Mouse (Mus musculus) midbrain, postnatal 0 days (tissue): ENCODE measurements around the gene Pls3. TPM values are rescaled to one million over a fixed set of nuclear protein-coding genes. Genes with fewer than 3 reads are reported as not detected.

Experiments
- ATAC-seq: fragments of 200-750 bp; cut with Nextera tagmentation; 2 replicates; pipeline ENCODE4 v1.8.0; 2017; ENCODE audit warnings: moderate number of reproducible peaks, mild to moderate bottlenecking, moderate TSS enrichment, moderate library complexity; ENCODE audit not compliant: low FRiP score
- DNase-seq: peaks from one replicate; pipeline ENCODE4 v3.0.0-alpha.2; 2015; ENCODE audit warnings: low spot score
- H3K27ac ChIP-seq: fragments of 300-500 bp; sonication (generic); 2 replicates; pipeline ENCODE4 v1.5.1; 2014; ENCODE audit warnings: low read depth, mild to moderate bottlenecking, low read length, mixed read lengths
- H3K27me3 ChIP-seq: fragments of 300-500 bp; sonication (generic); 2 replicates; pipeline ENCODE4 v1.6.1; 2014; ENCODE audit warnings: low read length, control low read depth, mixed read lengths; ENCODE audit not compliant: insufficient read depth
- H3K36me3 ChIP-seq: fragments of 300-500 bp; sonication (generic); 2 replicates; pipeline ENCODE4 v1.6.1; 2014; ENCODE audit warnings: low read length, control low read depth, mixed read lengths; ENCODE audit not compliant: insufficient read depth
- H3K4me1 ChIP-seq: fragments of 300-500 bp; sonication (generic); 2 replicates; pipeline ENCODE4 v1.6.1; 2014; ENCODE audit warnings: mild to moderate bottlenecking, control low read depth, antibody characterized with exemption, low read length, mixed read lengths; ENCODE audit not compliant: insufficient read depth
- H3K4me2 ChIP-seq: fragments of 300-500 bp; sonication (generic); 2 replicates; pipeline ENCODE4 v1.6.1; 2014; ENCODE audit warnings: low read depth, mild to moderate bottlenecking, low read length, mixed read lengths; ENCODE audit not compliant: poor library complexity, severe bottlenecking
- H3K4me3 ChIP-seq: fragments of 300-500 bp; sonication (generic); 2 replicates; pipeline ENCODE4 v1.5.1; 2014; ENCODE audit warnings: low read depth, mild to moderate bottlenecking, low read length, moderate library complexity
- H3K9ac ChIP-seq: fragments of 300-500 bp; sonication (generic); replicated peaks from 2 replicates; pipeline ENCODE4 v1.6.1; 2014; ENCODE audit warnings: mild to moderate bottlenecking, low read length, moderate library complexity, mixed read lengths; ENCODE audit not compliant: poor library complexity, severe bottlenecking
- H3K9me3 ChIP-seq: fragments of 300-500 bp; sonication (generic); 2 replicates; pipeline ENCODE4 v1.6.1; 2016; ENCODE audit warnings: low read length, control low read depth
- CTCF ChIP-seq: IDR thresholded peaks from 2 replicates; pipeline ENCODE4 v1.5.1; 2016; ENCODE audit warnings: antibody characterized with exemption, mild to moderate bottlenecking
- WGBS: fragments of 180-500 bp; shearing (Covaris S2); extraction: QIAGEN DNeasy Blood & Tissue Kit; methylation state at CpG from one replicate; pipeline ENCODE4 v1.1.7; 2014; 5-methylcytosine and 5-hydroxymethylcytosine counted together
- polyA plus RNA-seq: library from polyadenylated mRNA; unstranded; fragments of >200 nt; fragmentation: Nextera tagmentation; extraction: Ambion mirVana; gene quantifications from 2 replicates; pipeline ENCODE4 v1.2.1, GENCODE M21; 2015
- total RNA-seq: library from RNA; depleted of rRNA; stranded (reverse); fragments of >200 nt; gene quantifications from 2 replicates; pipeline ENCODE4 v1.2.3, GENCODE M21; 2014; rRNA removed

The Pls3 gene
- total RNA-seq (12.8 and 25.2 TPM in 2 replicates), polyA plus RNA-seq (29.3 and 31.1 TPM in 2 replicates)

DNA sequence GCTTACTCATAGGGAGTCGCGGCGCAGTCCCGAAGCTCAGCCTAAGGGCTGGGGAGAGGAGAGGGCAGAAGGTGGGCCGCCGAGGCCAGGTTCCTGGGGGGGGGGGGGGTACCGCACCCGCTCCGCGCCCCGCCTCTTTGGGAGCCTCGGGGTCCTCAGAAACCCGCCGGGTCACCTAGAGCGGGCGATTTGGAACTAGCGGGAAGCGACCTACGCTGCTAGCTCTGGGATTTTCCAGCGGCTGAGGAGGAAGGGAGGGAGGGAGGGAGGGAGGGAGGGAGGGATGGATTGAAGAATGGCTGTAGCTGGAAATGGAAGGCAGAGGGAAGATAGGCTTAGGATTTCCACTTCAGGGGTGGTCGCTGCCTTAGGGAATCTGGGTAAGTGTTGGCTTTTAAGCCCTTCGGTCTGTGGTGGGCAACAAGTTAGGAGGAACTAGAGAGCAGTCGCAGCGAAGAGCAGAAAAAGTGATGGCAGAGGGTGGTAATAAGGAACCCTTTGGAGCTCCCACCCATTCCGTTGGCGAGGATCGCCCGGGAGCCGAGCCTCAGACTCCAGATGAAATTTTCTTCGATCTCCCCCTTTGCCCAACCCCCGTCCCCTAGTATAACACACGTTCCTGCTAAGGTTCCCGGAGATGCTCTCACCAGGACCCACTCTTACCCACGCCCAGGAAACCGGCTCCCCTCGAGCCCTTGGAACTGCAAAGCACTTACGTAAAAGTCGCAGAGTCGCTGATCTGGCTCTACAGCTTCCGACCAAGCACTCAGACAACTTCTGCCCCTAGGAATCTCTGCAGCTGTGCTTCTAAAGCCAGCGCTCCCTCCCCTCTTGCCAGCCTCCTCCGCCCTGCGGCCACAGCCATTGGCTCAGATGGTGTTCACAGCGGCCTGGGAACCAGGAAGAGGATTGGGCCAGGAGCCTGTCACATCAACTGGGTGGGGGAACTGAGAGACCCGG lies at the start of gene Pls3:
Pls3 (minus strand) TSS at position 851 of the 960 bp plus-strand sequence.
- no peaks in the 10 kb centered on the region for H3K9me3 ChIP-seq
- no peaks in the 10 kb centered on the region for H3K27me3 ChIP-seq
- H3K36me3 ChIP-seq = no peaks in the 10 kb centered on the region
- H3K9ac ChIP-seq = peak within 1 kb of the TSS; percentile 39
- H3K4me2 ChIP-seq = peak within 1 kb of the TSS; percentile 59
- peak within 1 kb of the TSS; percentile 43; the same call in 1 of the 2 replicates for H3K27ac ChIP-seq
- DNase-seq (peak; percentile 92), ATAC-seq (peak; percentile 98)
- 13% methylated on average over 42 of the region's 45 CpGs for WGBS
- H3K4me3 ChIP-seq = peak within 1 kb of the TSS; percentile 46
- H3K4me1 ChIP-seq = no peaks in the 10 kb centered on the region
- TF ChIP-seq CTCF = no peak

DNA sequence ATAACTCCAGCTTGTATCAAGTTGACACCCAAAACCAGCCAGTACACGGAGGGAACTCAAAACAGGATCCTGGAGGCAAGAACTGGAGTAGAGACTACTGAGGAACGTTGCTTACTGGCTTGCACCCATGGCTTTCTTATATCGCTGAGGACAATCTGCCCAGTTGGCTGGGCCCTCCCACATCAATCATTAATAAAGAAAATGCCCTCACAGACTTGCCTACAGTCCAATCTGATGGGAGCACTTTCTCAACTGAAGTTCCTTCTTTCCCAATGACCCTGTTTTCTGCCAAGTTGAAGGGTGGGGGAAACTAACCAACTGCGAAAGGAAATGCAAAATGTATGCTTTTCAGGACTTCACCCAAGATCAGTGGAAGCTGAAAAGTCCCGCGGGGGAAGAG lies 20.7 kb upstream of the Pls3 start:
- no peaks in the 10 kb centered on the region for H3K36me3 ChIP-seq
- ATAC-seq = no peak
- H3K27ac ChIP-seq = no peak overlapping the region
- WGBS = 73% methylated on average over 6 of the region's 6 CpGs
- no peaks in the 10 kb centered on the region for H3K4me1 ChIP-seq
- H3K4me3 ChIP-seq = no peak overlapping the region
- no peak overlapping the region for H3K9ac ChIP-seq
- H3K27me3 ChIP-seq = no peaks in the 10 kb centered on the region
- no peak for TF ChIP-seq CTCF
- H3K4me2 ChIP-seq = no peak overlapping the region
- no peak for DNase-seq
- H3K9me3 ChIP-seq = no peaks in the 10 kb centered on the region

DNA sequence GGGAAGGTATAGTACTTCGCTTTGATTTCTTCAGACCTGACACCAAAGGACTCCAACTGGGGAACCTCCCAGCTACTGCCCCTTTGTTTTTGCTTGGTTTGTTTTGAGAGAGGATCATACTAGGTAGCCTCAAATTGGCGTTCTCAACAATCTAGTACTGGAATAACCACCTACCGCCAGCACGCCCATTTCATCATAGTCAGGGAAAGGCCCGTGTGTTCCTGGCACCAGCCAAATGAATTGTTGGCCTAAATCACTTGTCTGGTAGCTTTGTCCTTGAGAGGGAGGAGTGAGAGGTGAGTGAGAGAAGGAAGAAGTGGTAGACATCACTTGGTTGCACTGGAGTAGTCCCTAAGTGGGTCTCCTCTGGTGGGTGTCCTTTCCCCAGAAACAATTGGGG lies 584 bp upstream of the Pls3 start:
- ATAC-seq (no peak), DNase-seq (no peak)
- 20% methylated on average over 5 of the region's 5 CpGs for WGBS

DNA sequence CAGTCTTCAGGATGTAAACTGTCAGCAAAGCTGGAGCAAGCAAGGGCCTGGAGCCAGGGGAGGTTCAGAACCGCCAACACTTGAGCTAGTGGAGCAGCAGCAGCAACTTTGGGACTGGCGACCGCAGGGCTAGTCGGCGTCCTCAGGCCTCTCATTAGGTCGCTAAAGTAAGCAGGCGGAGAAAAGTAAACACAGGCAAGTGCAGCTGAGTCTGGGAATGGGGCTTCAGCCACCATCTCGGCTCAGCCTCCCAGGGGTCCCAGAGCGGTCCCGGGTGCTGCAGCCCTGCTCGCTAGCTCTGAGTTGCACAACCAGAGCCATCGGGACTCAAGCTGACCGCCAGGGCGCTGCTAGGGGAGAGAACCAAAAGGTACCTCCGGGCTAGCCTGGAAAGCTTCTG lies 1.2 kb downstream of the Pls3 start:
- TF ChIP-seq CTCF = no peak
- ATAC-seq = 0 out of 2 replicates have a peak, but pooled peaks have one; percentile 4
- no peaks in the 10 kb centered on the region for H3K27me3 ChIP-seq
- H3K4me1 ChIP-seq = no peaks in the 10 kb centered on the region
- DNase-seq = peak; percentile 8
- H3K4me2 ChIP-seq = peak overlapping the region; percentile 59
- peak overlapping the region; percentile 39; the same call in 1 of the 2 replicates for H3K9ac ChIP-seq
- no peaks in the 10 kb centered on the region for H3K36me3 ChIP-seq
- no peaks in the 10 kb centered on the region for H3K9me3 ChIP-seq
- no peak overlapping the region for H3K27ac ChIP-seq
- WGBS = 19% methylated on average over 15 of the region's 15 CpGs
- peak overlapping the region; percentile 46 for H3K4me3 ChIP-seq

More for the DNA sequence above, 584 bp upstream of the Pls3 start:
- no peak for TF ChIP-seq CTCF
- H3K27ac ChIP-seq = no peak overlapping the region
- no peaks in the 10 kb centered on the region for H3K36me3 ChIP-seq
- H3K4me3 ChIP-seq = peak overlapping the region; percentile 46
- no peaks in the 10 kb centered on the region for H3K9me3 ChIP-seq
- H3K9ac ChIP-seq = no peak overlapping the region
- H3K27me3 ChIP-seq = no peaks in the 10 kb centered on the region
- peak overlapping the region; percentile 59 for H3K4me2 ChIP-seq
- no peaks in the 10 kb centered on the region for H3K4me1 ChIP-seq

DNA sequence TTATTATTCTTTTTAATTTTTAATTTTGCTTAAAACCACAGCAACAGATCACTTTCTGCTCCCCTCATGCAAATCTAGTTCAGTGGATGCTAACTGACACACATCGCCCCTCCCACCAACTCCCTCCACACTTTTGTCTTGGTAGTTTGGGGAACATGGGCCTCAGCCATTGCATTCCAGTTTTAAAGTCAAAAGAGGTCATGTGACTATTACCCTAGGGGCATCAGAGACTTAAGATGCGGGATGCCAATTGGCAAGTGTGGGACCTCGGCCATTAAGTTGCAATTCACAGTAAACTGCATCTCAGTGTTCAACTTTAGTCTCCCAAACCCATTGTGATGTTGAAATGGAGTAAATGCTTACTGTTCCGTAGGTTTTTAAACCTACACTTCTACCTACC lies 1.7 kb downstream of the Pls3 start:
- H3K4me1 ChIP-seq = no peaks in the 10 kb centered on the region
- H3K9me3 ChIP-seq = no peaks in the 10 kb centered on the region
- no peak for TF ChIP-seq CTCF
- no peak overlapping the region for H3K27ac ChIP-seq
- H3K4me3 ChIP-seq = peak overlapping the region; percentile 46
- no peak for DNase-seq
- ATAC-seq = no peak
- no peaks in the 10 kb centered on the region for H3K27me3 ChIP-seq
- peak overlapping the region; percentile 59 for H3K4me2 ChIP-seq
- no peaks in the 10 kb centered on the region for H3K36me3 ChIP-seq
- H3K9ac ChIP-seq = no peak overlapping the region
- WGBS = 29% methylated on average over 4 of the region's 4 CpGs

DNA sequence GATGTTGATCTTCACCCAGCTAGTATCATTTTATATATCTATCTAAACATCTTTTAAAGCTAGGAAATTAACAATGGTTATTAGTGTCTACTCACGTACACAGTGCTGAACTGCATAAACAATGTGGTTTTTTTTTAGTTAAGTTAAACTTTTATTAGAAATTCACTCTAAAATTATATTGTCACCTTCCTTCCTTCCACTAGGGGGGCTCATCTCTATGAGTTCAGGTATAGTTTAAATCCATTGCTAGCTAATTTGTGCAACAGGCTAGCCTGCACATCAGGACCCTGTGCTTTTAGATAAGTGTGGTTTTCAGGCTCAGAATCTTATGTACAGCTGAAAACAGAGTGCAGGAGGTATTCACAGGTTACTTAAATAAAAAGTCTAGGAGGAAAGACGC lies 3.1 kb downstream of the Pls3 start:
- Histone ChIP-seq H3K4me3 (no peak overlapping the region), H3K27ac (no peak overlapping the region), H3K4me2 (no peak overlapping the region), H3K36me3 (no peaks in the 10 kb centered on the region), H3K9me3 (no peaks in the 10 kb centered on the region), H3K4me1 (no peaks in the 10 kb centered on the region), H3K9ac (no peak overlapping the region), H3K27me3 (no peaks in the 10 kb centered on the region)
- ATAC-seq (no peak), DNase-seq (no peak)
- peak; percentile 58 for TF ChIP-seq CTCF
- 80% methylated on average over 2 of the region's 2 CpGs for WGBS
